Mouse (Mus musculus) testis, adult 2 months (tissue): ENCODE data around the gene Fam196b. TPM values are rescaled to one million over a fixed set of nuclear protein-coding genes. Genes with fewer than 3 reads are reported as not detected.

Experiments
- H3K27ac ChIP-seq: fragments of 200-500 bp; 2 replicates; pipeline ENCODE4 v1.5.1; 2012; ENCODE audit warnings: low read depth, low read length; ENCODE audit not compliant: control insufficient read depth, insufficient read depth
- H3K27me3 ChIP-seq: fragments of 200-500 bp; 2 replicates; pipeline ENCODE4 v1.6.1; 2012; ENCODE audit warnings: mild to moderate bottlenecking, low read length, moderate library complexity; ENCODE audit not compliant: control insufficient read depth, insufficient read depth
- H3K36me3 ChIP-seq: fragments of 200-500 bp; 2 replicates; pipeline ENCODE4 v1.6.1; 2012; ENCODE audit warnings: mild to moderate bottlenecking, low read length; ENCODE audit not compliant: control insufficient read depth, insufficient read depth
- H3K4me1 ChIP-seq: fragments of 200-500 bp; 2 replicates; pipeline ENCODE4 v1.6.1; 2012; ENCODE audit warnings: low read length; ENCODE audit not compliant: control insufficient read depth, insufficient read depth
- H3K4me3 ChIP-seq: fragments of 200-500 bp; 2 replicates; pipeline ENCODE4 v1.5.1; 2012; ENCODE audit warnings: low read depth, mild to moderate bottlenecking, low read length, moderate library complexity, mixed read lengths; ENCODE audit not compliant: control insufficient read depth
- CTCF ChIP-seq: fragments of 200-500 bp; IDR thresholded peaks from 2 replicates; pipeline ENCODE4 v1.5.1; 2012; ENCODE audit warnings: low read depth, mild to moderate bottlenecking, inconsistent platforms, low read length, moderate library complexity; ENCODE audit not compliant: control insufficient read depth, insufficient read depth, insufficient replicate concordance
- POLR2A ChIP-seq: fragments of 200-500 bp; IDR thresholded peaks from 2 replicates; pipeline ENCODE4 v1.6.1; 2012; ENCODE audit warnings: low read depth, mild to moderate bottlenecking, inconsistent platforms, low read length, moderate library complexity; ENCODE audit not compliant: control insufficient read depth
- polyA plus RNA-seq: library from polyadenylated mRNA; depleted of rRNA; stranded (reverse); fragments of >200 nt; gene quantifications from 2 replicates; pipeline ENCODE4 v1.2.3, GENCODE M21; 2012

Gene Fam196b
- polyA plus RNA-seq, 1 experiment = 3.5 TPM

DNA sequence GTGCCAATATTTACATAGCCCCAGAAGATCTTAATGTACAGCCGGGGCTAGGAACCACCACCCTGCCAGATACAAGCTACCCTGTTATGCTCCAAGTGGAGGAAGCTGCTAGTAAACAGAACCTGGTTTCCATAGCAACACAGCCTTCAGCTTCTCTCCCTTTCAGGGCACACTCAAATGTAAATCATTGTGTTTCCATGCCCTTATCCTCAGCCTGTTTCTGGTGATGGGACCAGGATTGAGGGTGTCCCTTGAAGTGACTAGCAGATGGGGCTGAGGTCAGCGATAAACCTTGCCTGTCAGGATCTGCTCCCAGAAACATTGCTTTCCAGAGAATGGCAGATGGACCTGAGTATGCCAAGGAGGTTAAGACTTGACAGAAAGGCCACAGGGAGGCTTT is 41.5 kb downstream of the Fam196b start:
- Histone ChIP-seq H3K27me3 (no peaks in the 10 kb centered on the region), H3K4me3 (peak overlapping the region; percentile 61; the same call in 1 of the 2 replicates), H3K27ac (no peak overlapping the region), H3K4me1 (peaks cover 7% of the 10 kb centered on the region), H3K36me3 (no peaks in the 10 kb centered on the region)
- no peak for TF ChIP-seq CTCF
- no peak for TF ChIP-seq POLR2A

DNA sequence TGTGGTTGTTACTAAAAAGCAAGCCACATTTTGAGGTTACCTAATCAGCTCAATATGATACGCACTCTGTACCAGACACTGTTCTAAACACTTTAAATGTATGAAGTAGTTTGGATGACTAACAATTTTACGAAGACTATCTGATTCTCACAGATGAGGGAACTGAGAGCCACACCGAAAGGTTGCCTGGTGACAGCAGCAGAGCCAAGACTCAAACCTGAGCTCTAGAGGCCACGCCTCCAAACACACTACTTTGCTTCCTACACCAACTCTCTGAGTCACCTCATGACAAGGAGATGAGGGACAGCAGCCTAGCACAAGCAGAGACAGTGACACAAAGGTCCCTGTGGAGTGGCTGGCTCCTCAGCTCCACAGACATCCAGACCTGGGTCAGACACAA is 57.6 kb downstream of the Fam196b start:
- Histone ChIP-seq H3K27me3 (no peaks in the 10 kb centered on the region), H3K4me1 (peaks cover 2% of the 10 kb centered on the region; the same call in 1 of the 2 replicates), H3K27ac (no peak overlapping the region), H3K36me3 (no peaks in the 10 kb centered on the region), H3K4me3 (no peak overlapping the region)
- TF ChIP-seq POLR2A (no peak), CTCF (no peak)

DNA sequence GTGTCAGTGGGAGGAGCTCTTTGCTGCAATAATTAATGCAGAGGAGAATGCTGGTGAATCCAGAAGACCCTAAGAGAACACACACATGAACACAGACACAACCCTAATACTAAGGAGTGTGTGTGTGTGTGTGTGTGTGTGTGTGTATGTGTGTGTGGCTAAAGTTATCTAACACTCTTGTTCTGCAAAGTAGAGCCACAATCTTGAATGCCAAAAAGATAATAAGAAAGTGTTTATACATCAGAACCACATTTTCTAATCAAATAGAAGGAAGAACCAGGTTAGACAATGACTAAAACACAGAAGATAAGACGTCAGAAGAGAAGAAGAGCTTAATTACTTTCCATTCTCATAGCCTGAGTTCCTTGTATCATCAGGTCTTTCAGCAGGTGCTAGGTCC is 60.9 kb downstream of the Fam196b start:
- TF ChIP-seq CTCF = no peak
- no peak for TF ChIP-seq POLR2A
- H3K27me3 ChIP-seq = no peaks in the 10 kb centered on the region
- H3K4me3 ChIP-seq = no peak overlapping the region
- H3K36me3 ChIP-seq = no peaks in the 10 kb centered on the region
- H3K27ac ChIP-seq = no peak overlapping the region
- H3K4me1 ChIP-seq = peaks cover 2% of the 10 kb centered on the region; the same call in 1 of the 2 replicates

DNA sequence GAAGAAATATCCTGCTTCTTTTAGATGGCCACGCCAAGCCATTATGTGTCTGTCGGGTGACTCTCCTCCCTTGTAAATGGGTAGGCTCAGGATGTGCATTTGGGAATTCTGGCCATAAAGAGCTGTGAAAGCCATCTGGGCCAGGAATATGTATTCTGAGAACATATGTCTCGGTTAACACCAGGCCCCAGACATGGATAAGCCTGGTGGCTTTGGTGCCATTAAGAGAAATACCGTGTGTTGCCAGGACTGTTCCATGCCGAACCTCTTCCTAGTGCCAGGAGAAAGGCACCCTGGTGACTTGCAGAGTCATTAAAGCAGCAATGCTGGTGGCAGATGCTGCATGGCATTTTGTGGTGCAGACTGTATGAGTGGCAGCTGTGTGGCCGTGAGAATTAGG is 63.0 kb downstream of the Fam196b start:
- TF ChIP-seq POLR2A (no peak), CTCF (no peak)
- Histone ChIP-seq H3K4me1 (no peaks in the 10 kb centered on the region), H3K27ac (no peak overlapping the region), H3K36me3 (no peaks in the 10 kb centered on the region), H3K4me3 (no peak overlapping the region), H3K27me3 (no peaks in the 10 kb centered on the region)

DNA sequence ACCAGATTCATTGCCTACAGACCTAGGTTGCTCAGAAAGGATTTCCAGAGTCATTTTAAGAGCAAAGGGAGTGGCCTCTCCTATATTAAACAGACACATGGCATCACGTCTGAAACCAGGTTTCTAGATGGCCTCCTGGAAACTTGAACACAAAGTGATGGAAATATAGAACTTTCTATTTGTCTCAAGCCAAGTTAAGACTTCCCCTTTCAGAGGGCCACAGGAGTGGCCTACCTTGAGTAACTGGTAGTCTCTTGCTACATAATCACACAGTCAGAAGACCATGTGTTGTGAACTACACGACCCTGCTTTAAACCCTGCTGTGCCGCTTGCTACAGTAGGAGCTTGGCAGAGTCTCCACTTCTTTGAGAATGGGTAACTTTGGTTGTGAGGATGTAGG is 68.9 kb downstream of the Fam196b start:
- Histone ChIP-seq H3K4me3 (no peak overlapping the region), H3K36me3 (no peaks in the 10 kb centered on the region), H3K4me1 (no peaks in the 10 kb centered on the region), H3K27me3 (no peaks in the 10 kb centered on the region), H3K27ac (no peak overlapping the region)
- TF ChIP-seq CTCF = no peak
- TF ChIP-seq POLR2A = no peak

DNA sequence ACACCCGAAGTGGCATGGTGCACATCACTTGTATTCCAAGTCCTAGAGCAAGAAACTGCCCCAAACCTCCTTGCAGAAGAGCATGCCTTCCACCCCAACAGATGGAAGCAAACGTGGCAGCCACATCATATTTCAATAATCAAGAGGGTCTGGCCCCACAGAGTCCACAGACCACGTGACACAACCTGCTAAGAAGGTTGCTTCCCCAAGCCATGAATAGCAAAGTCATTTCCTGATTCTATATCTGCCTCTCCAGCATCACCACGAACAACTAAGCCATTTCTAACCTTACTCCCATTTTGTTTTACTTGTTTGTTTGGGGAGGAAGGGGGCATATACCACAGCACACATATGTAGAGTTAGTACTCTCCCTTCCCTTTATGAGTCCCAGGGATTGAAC is 69.6 kb downstream of the Fam196b start:
- Histone ChIP-seq H3K4me1 (no peaks in the 10 kb centered on the region), H3K36me3 (no peaks in the 10 kb centered on the region), H3K4me3 (no peak overlapping the region), H3K27ac (no peak overlapping the region), H3K27me3 (no peaks in the 10 kb centered on the region)
- TF ChIP-seq POLR2A (no peak), CTCF (no peak)

DNA sequence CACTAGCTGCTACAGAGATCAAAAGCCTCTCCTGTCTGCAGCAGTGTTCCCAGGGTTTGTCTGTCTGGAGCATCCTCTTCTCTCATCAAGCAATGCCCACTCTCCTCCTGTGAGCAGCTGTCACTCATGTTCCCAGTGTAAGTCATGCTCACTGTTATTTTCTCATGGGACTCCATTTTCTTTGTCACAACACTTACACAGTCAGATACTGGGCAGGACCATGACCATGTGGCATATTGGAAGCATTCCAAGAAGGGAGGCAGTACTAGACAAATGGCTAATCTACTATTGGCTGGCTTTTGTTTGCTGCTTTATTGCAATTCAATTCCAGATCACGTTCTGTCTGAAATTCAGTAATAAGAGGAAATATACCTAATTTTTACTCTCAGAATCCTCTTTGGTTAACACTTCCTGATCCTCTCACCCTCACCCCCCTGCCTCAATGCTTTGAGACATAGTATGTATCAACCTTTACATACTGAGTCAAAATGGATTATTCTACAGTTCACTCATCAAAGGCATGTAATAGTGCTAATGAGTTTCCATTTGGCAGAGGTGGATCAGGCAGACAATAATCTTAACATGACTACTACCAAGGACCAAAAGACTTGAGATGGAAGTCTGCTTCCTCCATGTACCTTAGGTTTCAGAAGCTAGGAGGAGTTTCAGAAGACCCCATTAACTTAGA is 70.5 kb downstream of the Fam196b start:
- H3K36me3 ChIP-seq = no peaks in the 10 kb centered on the region
- H3K4me1 ChIP-seq = no peaks in the 10 kb centered on the region
- TF ChIP-seq CTCF = no peak
- TF ChIP-seq POLR2A = no peak
- H3K27me3 ChIP-seq = no peaks in the 10 kb centered on the region
- H3K4me3 ChIP-seq = no peak overlapping the region
- no peak overlapping the region for H3K27ac ChIP-seq
